Mouse (Mus musculus): Measurements from ENCODE around the gene Jak1.

DNA sequence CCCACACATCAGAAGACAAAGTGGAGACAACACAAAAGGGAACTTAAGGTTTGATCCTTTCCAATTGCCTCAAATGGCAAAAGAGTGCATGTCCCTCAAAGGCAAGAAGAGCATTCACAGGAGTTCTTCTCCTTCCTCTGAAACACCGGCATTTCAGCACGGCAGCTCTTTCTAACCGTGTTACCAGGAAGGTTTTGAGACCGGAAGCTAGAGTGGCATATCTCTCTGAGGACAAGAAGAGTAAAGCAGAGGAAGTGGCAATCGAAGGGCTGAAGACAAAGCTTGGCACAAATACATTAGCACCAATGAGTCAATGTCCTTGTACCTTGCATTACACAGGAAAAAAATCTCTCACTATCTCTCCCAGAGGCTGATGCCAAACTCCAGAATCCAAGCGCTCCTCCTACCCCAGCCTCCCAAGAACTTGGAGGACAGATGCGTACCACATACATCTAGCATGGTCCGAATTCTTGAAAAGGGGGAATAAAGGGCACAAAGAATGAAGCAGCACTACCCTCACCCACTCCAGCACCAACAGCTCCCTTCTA lies 4.3 kb downstream of the Jak1 start:
- TF ChIP-seq CTCF (conservative IDR thresholded peaks at IDR 0.05; ENCODE audit: low read length) = no peak
- TF ChIP-seq POU5F1 (IDR thresholded peaks at IDR 0.05; ENCODE audit: borderline replicate concordance, low read length) = no peak
- no peak for TF ChIP-seq NANOG (IDR thresholded peaks at IDR 0.05; ENCODE audit: borderline replicate concordance, low read length)

Measured in E14TG2a.4 (cell line).